Mouse (Mus musculus) stomach, embryonic 15.5 days (tissue): ENCODE data around the gene Cacna1e. TPM values are rescaled to one million over a fixed set of nuclear protein-coding genes. Genes with fewer than 3 reads are reported as not detected.

ENCODE experiments used
- ATAC-seq: fragments of 200-750 bp; cut with Nextera tagmentation; 2 replicates; pipeline ENCODE4 v1.8.0; 2017; ENCODE audit warnings: low read depth, moderate number of reproducible peaks, moderate TSS enrichment; ENCODE audit not compliant: insufficient read depth, low FRiP score
- H3K27ac ChIP-seq: fragments of 300-500 bp; sonication (generic); 2 replicates; pipeline ENCODE4 v1.5.1; 2015; ENCODE audit warnings: mild to moderate bottlenecking, inconsistent platforms
- H3K27me3 ChIP-seq: fragments of 300-500 bp; sonication (generic); replicated peaks from 2 replicates; pipeline ENCODE4 v1.6.1; 2015; ENCODE audit warnings: inconsistent platforms
- H3K36me3 ChIP-seq: fragments of 300-500 bp; sonication (generic); 2 replicates; pipeline ENCODE4 v1.6.1; 2015; ENCODE audit warnings: inconsistent platforms
- H3K4me1 ChIP-seq: fragments of 300-500 bp; sonication (generic); 2 replicates; pipeline ENCODE4 v1.6.1; 2015; ENCODE audit warnings: inconsistent platforms
- H3K4me2 ChIP-seq: fragments of 300-500 bp; sonication (generic); 2 replicates; pipeline ENCODE4 v1.6.1; 2015; ENCODE audit warnings: mild to moderate bottlenecking, inconsistent platforms
- H3K4me3 ChIP-seq: fragments of 300-500 bp; sonication (generic); replicated peaks from 2 replicates; pipeline ENCODE4 v1.5.1; 2015; ENCODE audit warnings: inconsistent platforms
- H3K9ac ChIP-seq: fragments of 300-500 bp; sonication (generic); 2 replicates; pipeline ENCODE4 v1.6.1; 2015; ENCODE audit warnings: inconsistent platforms
- H3K9me3 ChIP-seq: fragments of 300-500 bp; sonication (generic); 2 replicates; pipeline ENCODE4 v1.6.1; 2016; ENCODE audit warnings: inconsistent platforms
- WGBS: fragments of 180-500 bp; shearing (Covaris S2); methylation state at CpG from one replicate; pipeline ENCODE4 v1.1.7; 2015; 5-methylcytosine and 5-hydroxymethylcytosine counted together
- polyA plus RNA-seq: library from polyadenylated mRNA; unstranded; fragments of >200 nt; fragmentation: Nextera tagmentation; extraction: Ambion mirVana; gene quantifications from 2 replicates; pipeline ENCODE4 v1.2.1, GENCODE M21; 2015

Gene Cacna1e
- polyA plus RNA-seq, 1 experiment from 2014 or later: 1.3 TPM

DNA sequence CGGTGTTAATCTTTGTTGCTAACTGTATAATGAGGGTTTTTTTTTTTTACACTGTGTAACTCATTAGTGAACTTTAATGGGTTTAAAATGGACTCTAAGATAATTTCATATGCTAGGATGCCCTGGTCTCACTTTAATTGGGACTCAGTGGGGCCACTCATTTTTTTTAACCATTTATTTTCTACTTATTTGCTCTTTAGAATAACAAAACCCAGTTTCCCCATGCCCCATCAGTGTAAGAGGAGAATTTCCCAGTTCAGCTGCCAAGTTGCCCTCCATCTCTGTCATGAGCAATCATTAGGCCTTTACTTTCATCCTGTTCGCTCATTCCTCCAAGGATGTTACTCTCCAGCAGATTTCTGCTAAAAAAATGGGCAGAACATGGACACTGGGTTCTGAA, 425.7 kb downstream of the Cacna1e start:
- no peak for ATAC-seq
- Histone ChIP-seq H3K36me3 (no peaks in the 10 kb centered on the region), H3K27ac (no peak overlapping the region), H3K4me3 (no peak overlapping the region), H3K9ac (no peak overlapping the region), H3K27me3 (no peaks in the 10 kb centered on the region), H3K4me2 (no peak overlapping the region), H3K9me3 (no peaks in the 10 kb centered on the region), H3K4me1 (no peaks in the 10 kb centered on the region)
- 86% methylated on average over 2 of the region's 2 CpGs for WGBS

DNA sequence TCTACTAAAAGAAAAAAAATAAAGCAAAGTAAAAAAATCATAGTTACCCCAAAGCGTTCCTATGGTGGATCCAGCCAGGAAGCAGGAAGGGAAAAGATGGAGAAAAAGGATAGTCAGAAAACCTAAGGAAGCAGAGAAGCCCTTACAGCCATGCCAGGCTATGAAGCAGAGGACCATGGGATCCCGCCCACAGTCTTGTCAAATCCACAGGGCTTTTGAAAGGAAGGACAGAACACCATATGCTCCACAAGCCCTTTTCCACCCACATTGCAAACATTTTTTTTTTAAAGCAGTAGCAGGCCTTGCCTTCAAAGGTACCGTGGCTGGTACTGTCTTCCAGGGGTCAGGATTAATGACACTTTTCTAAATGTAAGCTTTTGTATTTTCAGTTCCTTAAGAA, 433.5 kb downstream of the Cacna1e start:
- Histone ChIP-seq H3K27me3 (no peaks in the 10 kb centered on the region), H3K9ac (no peak overlapping the region), H3K27ac (no peak overlapping the region), H3K4me1 (no peaks in the 10 kb centered on the region), H3K9me3 (no peaks in the 10 kb centered on the region), H3K36me3 (no peaks in the 10 kb centered on the region), H3K4me2 (no peak overlapping the region), H3K4me3 (no peak overlapping the region)
- WGBS: 70% methylated on average over 3 of the region's 3 CpGs
- no peak for ATAC-seq

DNA sequence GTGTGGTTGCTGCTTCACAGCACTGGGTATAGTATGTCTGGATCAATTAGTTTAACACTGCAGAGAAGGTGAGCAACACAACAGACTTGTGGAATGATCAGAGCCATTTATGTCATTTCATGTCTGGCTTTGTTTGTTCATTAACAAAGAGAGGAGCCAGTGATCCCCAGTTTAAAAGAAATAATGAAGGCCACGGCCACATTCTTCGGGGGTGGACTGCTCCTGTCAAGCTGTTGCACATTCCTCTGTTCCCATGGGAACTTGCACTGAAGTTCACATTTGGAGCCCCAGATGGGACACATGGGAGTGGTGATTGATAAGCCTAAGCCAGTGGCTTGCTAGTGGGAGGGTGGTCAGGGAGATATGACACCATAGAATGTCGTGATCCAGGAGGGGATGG, 437.8 kb downstream of the Cacna1e start:
- Histone ChIP-seq H3K9me3 (no peaks in the 10 kb centered on the region), H3K4me1 (no peaks in the 10 kb centered on the region), H3K4me3 (no peak overlapping the region), H3K9ac (no peak overlapping the region), H3K36me3 (no peaks in the 10 kb centered on the region), H3K27me3 (no peaks in the 10 kb centered on the region), H3K4me2 (no peak overlapping the region), H3K27ac (no peak overlapping the region)
- 46% methylated on average over 3 of the region's 3 CpGs for WGBS
- ATAC-seq: no peak

DNA sequence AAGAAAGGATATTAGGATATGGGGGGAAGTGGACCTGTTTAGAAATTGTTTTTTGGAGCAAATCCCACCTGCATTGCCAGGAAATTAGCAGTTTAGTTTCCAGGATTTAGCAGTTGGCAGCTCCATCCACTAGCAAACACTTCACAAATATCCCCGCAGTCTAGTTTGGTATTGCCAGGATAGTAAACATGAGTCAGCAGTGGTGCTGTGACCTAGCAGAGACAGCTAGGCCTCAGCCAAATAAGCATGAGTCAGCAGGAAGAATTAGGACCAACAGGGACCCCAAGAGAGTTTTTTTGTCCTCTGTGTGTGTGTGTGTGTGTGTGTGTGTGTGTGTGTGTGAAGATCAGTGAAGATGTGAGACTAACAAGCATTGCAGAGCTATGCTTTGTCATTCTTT, 450.8 kb downstream of the Cacna1e start:
- Histone ChIP-seq H3K4me1 (no peaks in the 10 kb centered on the region), H3K36me3 (no peaks in the 10 kb centered on the region), H3K4me2 (no peak overlapping the region), H3K9ac (no peak overlapping the region), H3K27me3 (no peaks in the 10 kb centered on the region), H3K4me3 (no peak overlapping the region), H3K9me3 (no peaks in the 10 kb centered on the region), H3K27ac (no peak overlapping the region)
- 89% methylated on average over 1 of the region's 1 CpGs for WGBS
- no peak for ATAC-seq

DNA sequence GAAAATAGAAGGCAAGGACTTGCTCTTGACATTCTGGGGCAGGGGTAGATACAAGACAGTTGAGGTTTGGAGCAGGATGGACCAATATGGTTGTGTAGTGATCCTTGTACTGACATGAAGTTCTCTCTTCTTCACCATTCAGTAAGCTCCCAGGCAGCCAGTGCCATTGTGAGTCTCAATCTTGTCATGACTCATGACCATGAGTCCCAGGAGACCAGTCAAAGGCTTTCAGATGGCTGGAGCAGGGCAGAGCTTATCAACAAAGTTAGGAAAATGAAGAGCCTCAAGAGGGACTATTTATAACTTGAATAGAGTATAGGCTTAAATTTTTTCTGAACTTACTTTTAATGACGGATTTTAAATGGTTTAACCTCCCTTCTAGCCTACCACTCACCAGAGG, 451.2 kb downstream of the Cacna1e start:
- Histone ChIP-seq H3K9me3 (no peaks in the 10 kb centered on the region), H3K36me3 (no peaks in the 10 kb centered on the region), H3K9ac (no peak overlapping the region), H3K4me2 (no peak overlapping the region), H3K4me1 (no peaks in the 10 kb centered on the region), H3K27ac (no peak overlapping the region), H3K4me3 (no peak overlapping the region), H3K27me3 (no peaks in the 10 kb centered on the region)
- ATAC-seq: no peak
- 51% methylated on average over 1 of the region's 1 CpGs for WGBS

DNA sequence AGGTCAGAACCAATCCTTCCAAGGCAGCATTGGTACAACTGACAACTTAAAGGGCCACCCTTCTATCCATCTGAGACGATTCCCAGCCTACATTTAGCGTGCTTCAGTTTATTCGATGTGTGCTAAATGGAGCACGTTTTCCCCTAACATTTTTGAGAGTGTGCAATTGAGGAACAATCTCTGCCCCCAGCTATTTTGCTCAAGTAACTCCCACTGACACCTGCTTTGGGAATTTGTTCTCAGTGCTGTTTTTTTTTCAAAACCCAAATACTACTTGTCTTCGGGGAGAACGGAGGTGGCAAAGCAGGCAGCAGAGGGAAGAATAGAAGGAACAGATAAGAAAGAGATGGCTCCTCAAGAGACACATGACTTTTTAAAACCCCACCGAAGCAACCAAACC, 456.0 kb downstream of the Cacna1e start:
- Histone ChIP-seq H3K9me3 (no peaks in the 10 kb centered on the region), H3K36me3 (no peaks in the 10 kb centered on the region), H3K27ac (no peak overlapping the region), H3K9ac (no peak overlapping the region), H3K4me3 (no peak overlapping the region), H3K27me3 (no peaks in the 10 kb centered on the region), H3K4me1 (no peaks in the 10 kb centered on the region), H3K4me2 (no peak overlapping the region)
- WGBS: 78% methylated on average over 7 of the region's 7 CpGs
- no peak for ATAC-seq

DNA sequence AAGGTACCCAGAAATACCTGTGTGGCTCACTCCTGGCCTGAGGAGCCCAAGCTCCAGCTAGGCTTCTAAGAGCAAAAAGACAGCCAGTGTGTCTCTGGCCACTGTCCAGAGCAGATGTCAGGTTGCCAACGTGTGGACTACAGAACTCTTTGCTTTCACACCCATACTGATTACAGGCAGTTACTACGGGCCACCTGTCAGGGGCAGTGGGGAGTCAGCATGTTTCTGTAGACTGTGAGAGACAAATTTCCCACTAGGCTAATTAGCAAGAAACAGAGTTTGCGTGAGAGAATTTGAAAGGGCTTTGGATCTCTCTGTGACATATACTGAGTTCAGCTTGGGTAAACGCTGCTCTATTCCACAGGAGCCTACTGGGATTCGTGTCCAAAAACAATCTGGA, 466.0 kb downstream of the Cacna1e start:
- no peaks in the 10 kb centered on the region for H3K36me3 ChIP-seq
- no peak overlapping the region for H3K4me2 ChIP-seq
- no peaks in the 10 kb centered on the region for H3K4me1 ChIP-seq
- no peak overlapping the region for H3K27ac ChIP-seq
- H3K9ac ChIP-seq: no peak overlapping the region
- H3K27me3 ChIP-seq: no peaks in the 10 kb centered on the region
- WGBS: 53% methylated on average over 5 of the region's 5 CpGs
- ATAC-seq: no peak
- H3K4me3 ChIP-seq: no peak overlapping the region
- H3K9me3 ChIP-seq: no peaks in the 10 kb centered on the region

DNA sequence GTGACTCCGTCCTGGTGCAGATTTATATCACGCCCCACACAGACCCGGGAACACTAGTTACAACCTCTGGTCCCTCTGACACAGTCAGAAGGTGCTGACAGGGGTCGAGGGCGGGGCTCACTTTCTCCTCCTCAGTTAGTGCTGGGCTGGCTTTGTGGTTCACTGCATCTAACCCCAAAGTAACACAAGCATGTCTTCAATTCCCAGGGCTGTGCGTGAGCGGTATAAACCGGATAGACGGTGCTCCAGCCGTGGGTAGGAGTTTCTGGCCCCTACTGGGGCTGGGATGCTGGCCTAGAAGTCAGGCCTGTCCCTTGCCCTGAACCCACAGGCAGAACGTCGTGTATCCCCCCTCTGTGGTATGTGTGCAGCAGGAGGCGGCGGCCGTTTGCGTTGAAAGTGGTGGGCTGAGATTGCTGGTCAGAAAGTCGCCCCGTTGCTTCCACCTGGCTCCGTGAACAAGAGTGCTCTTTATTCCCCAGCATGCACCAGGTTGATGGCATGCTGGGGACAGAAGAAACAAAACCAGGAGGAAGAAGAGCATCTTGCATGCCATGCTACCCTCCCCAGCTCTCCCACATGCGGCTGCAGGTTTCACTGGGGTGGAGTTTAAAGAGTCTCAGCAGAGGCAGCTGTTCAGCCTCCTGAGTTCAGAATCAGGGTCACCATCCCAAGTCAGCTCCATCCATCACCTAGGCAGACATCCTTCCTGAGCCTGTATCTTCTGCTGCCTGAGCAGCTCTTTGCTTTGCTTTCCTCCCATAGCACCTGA, 467.7 kb downstream of the Cacna1e start:
- H3K4me2 ChIP-seq: no peak overlapping the region
- H3K9me3 ChIP-seq: no peaks in the 10 kb centered on the region
- no peaks in the 10 kb centered on the region for H3K36me3 ChIP-seq
- no peak for ATAC-seq
- 63% methylated on average over 20 of the region's 20 CpGs for WGBS
- no peak overlapping the region for H3K27ac ChIP-seq
- H3K4me1 ChIP-seq: no peaks in the 10 kb centered on the region
- H3K9ac ChIP-seq: no peak overlapping the region
- H3K27me3 ChIP-seq: no peaks in the 10 kb centered on the region
- H3K4me3 ChIP-seq: no peak overlapping the region

DNA sequence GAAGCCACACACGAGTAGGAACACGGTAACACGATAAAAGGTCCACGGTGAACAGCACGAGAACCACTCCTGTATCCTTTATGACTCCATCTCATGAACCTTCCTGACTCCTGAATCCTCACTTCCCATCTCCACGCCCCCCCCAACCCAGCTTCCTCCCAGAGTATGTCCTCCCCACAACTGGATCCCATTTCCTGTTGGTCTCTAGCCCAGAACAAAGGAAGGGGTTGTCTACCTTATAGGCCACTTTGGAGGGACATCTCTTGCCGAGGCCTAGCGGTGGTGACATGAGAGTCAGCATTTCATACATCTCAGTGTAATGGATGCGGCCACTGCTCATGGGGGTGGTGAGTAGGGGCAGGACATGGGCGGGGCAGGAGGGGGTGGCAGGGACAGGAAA, 468.5 kb downstream of the Cacna1e start:
- H3K9ac ChIP-seq: no peak overlapping the region
- H3K27me3 ChIP-seq: no peaks in the 10 kb centered on the region
- no peaks in the 10 kb centered on the region for H3K4me1 ChIP-seq
- H3K36me3 ChIP-seq: no peaks in the 10 kb centered on the region
- no peaks in the 10 kb centered on the region for H3K9me3 ChIP-seq
- H3K4me3 ChIP-seq: no peak overlapping the region
- H3K27ac ChIP-seq: no peak overlapping the region
- ATAC-seq: no peak
- 80% methylated on average over 10 of the region's 10 CpGs for WGBS
- H3K4me2 ChIP-seq: no peak overlapping the region

DNA sequence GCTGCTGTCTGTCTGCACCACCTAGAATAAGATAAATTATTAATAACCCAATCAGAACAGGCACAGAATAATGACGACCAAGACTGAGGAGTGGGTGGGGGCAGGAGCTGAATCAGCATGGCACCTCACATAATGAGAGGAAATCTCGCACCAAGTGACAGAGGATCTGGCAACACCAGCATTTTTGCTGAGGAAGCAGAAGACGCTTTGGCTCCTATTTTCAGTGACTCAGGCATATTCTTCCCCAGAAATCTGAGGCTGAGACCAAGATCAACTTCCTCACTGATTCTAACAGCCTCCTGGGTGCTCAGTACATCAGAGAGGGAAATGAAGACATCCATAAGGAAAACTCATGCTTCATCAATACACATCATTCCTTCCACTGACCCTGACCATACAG, 471.2 kb downstream of the Cacna1e start:
- Histone ChIP-seq H3K36me3 (no peaks in the 10 kb centered on the region), H3K4me2 (no peak overlapping the region), H3K9ac (no peak overlapping the region), H3K4me1 (no peaks in the 10 kb centered on the region), H3K9me3 (no peaks in the 10 kb centered on the region), H3K4me3 (no peak overlapping the region), H3K27ac (no peak overlapping the region), H3K27me3 (no peaks in the 10 kb centered on the region)
- WGBS: 75% methylated on average over 3 of the region's 3 CpGs
- no peak for ATAC-seq

DNA sequence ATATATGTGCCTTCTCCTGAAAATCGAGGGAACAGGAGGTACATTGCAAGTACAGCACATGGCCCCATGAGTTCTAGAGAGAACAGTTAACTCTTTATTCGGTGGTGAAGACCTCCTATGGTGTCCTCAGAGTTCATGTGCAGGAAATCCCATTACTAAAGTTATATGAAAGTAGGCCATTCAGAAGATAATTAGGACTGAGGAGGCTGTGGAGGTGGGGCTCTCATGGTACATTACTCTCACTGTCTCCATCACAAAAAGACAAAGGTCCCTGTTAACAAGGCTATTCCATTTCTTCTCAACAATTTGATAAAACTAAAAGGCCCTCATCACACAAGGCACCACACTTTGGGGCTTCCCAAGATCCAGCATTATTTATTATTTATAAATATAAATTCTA, 475.2 kb downstream of the Cacna1e start:
- no peak for ATAC-seq
- Histone ChIP-seq H3K4me2 (no peak overlapping the region), H3K36me3 (no peaks in the 10 kb centered on the region), H3K9me3 (no peaks in the 10 kb centered on the region), H3K27ac (no peak overlapping the region), H3K4me1 (no peaks in the 10 kb centered on the region), H3K9ac (no peak overlapping the region), H3K4me3 (no peak overlapping the region), H3K27me3 (no peaks in the 10 kb centered on the region)
- whole genome bisulfite sequencing: 70% methylated on average over 2 of the region's 2 CpGs

DNA sequence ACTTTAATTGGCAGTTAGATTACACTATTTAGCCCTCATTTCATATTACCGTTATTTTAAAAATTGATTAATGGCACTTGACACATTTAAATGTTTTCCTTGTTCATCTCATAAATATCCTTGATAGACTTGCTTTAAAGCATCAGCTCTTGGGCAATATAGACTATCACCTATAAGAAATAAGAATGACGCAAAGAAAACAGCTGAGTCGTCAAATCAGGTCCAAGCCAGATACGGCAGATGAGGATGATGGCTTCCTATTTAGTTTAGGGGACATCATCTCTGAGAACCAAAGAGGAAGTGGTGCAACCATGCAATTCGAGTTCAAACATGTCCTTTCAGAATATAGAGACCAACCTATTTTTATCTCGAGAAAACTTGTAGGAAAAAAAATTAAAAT, 492.3 kb downstream of the Cacna1e start:
- Histone ChIP-seq H3K4me1 (no peaks in the 10 kb centered on the region), H3K27me3 (no peaks in the 10 kb centered on the region), H3K36me3 (no peaks in the 10 kb centered on the region), H3K4me2 (no peak overlapping the region), H3K9me3 (no peaks in the 10 kb centered on the region), H3K4me3 (no peak overlapping the region), H3K9ac (no peak overlapping the region), H3K27ac (no peak overlapping the region)
- WGBS: 86% methylated on average over 6 of the region's 6 CpGs
- ATAC-seq: no peak
